Mouse (Mus musculus) midbrain, embryonic 11.5 days (tissue): Measurements from ENCODE around the gene BC049715. TPM values are rescaled to one million over a fixed set of nuclear protein-coding genes. Genes with fewer than 3 reads are reported as not detected.

Experiments used
- ATAC-seq: fragments of 200-750 bp; cut with Nextera tagmentation; 2 replicates; pipeline ENCODE4 v1.8.0; 2017; ENCODE audit warnings: moderate TSS enrichment, moderate library complexity; ENCODE audit not compliant: low FRiP score
- DNase-seq: peaks from one replicate; pipeline ENCODE4 v3.0.0; 2015; ENCODE audit warnings: low spot score; ENCODE audit errors: missing footprints
- H3K27ac ChIP-seq: fragments of 300-500 bp; sonication (generic); 2 replicates; pipeline ENCODE4 v1.5.1; 2014; ENCODE audit warnings: low read depth, low read length
- H3K27me3 ChIP-seq: fragments of 300-500 bp; sonication (generic); 2 replicates; pipeline ENCODE4 v1.6.1; 2014; ENCODE audit warnings: mild to moderate bottlenecking, low read length, moderate library complexity, mixed read lengths; ENCODE audit not compliant: control insufficient read depth, insufficient read depth
- H3K36me3 ChIP-seq: fragments of 300-500 bp; sonication (generic); 2 replicates; pipeline ENCODE4 v1.6.1; 2014; ENCODE audit warnings: mild to moderate bottlenecking, low read length, moderate library complexity, mixed read lengths; ENCODE audit not compliant: control insufficient read depth, insufficient read depth
- H3K4me1 ChIP-seq: fragments of 300-500 bp; sonication (generic); 2 replicates; pipeline ENCODE4 v1.6.1; 2014; ENCODE audit warnings: low read length; ENCODE audit not compliant: control insufficient read depth, insufficient read depth
- H3K4me2 ChIP-seq: fragments of 300-500 bp; sonication (generic); 2 replicates; pipeline ENCODE4 v1.6.1; 2014; ENCODE audit warnings: mild to moderate bottlenecking, moderate library complexity
- H3K4me3 ChIP-seq: fragments of 300-500 bp; sonication (generic); 2 replicates; pipeline ENCODE4 v1.5.1; 2014; ENCODE audit warnings: low read depth, low read length
- H3K9ac ChIP-seq: fragments of 300-500 bp; sonication (generic); 2 replicates; pipeline ENCODE4 v1.6.1; 2014; ENCODE audit warnings: low read length
- H3K9me3 ChIP-seq: fragments of 300-500 bp; sonication (generic); 2 replicates; pipeline ENCODE4 v1.6.1; 2016; ENCODE audit warnings: low read length; ENCODE audit not compliant: control insufficient read depth
- WGBS: fragments of 180-500 bp; shearing (Covaris S2); extraction: QIAGEN DNeasy Blood & Tissue Kit; methylation state at CpG from one replicate; pipeline ENCODE4 v1.1.7; 2014; 5-methylcytosine and 5-hydroxymethylcytosine counted together
- polyA plus RNA-seq: library from polyadenylated mRNA; unstranded; fragments of >200 nt; fragmentation: Nextera tagmentation; extraction: Ambion mirVana; gene quantifications from 2 replicates; pipeline ENCODE4 v1.2.1, GENCODE M21; 2014

BC049715 gene
- polyA plus RNA-seq, 1 experiment from 2014 or later, result 1.2 TPM

GRCm38 (mm10) chr6:136835352-136835751 lies 7.9 kb downstream of the BC049715 start, which contains the start of gene Smco3:
Gene Smco3 (minus strand): TSS chr6:136835452.
- no peaks in the 10 kb centered on the region for H3K4me1 ChIP-seq
- no peak for ATAC-seq
- no peaks in the 10 kb centered on the region for H3K27me3 ChIP-seq
- H3K36me3 ChIP-seq, result no peaks in the 10 kb centered on the region
- no peaks in the 10 kb centered on the region for H3K9me3 ChIP-seq
- no peak for DNase-seq
- WGBS, result 59% methylated on average over 4 of the region's 4 CpGs
- no peak within 1 kb of the TSS for H3K4me2 ChIP-seq
- H3K9ac ChIP-seq, result no peak within 1 kb of the TSS
- no peak within 1 kb of the TSS for H3K4me3 ChIP-seq
- no peak within 1 kb of the TSS for H3K27ac ChIP-seq

- Histone ChIP-seq H3K36me3 (no peaks in the 10 kb centered on the region), H3K27me3 (no peaks in the 10 kb centered on the region), H3K4me1 (no peaks in the 10 kb centered on the region), H3K27ac (no peak overlapping the region), H3K9me3 (no peaks in the 10 kb centered on the region), H3K4me2 (no peak overlapping the region), H3K4me3 (no peak overlapping the region), H3K9ac (no peak overlapping the region)
- WGBS, result 80% methylated on average over 3 of the region's 3 CpGs
- no peak for DNase-seq
- no peak for ATAC-seq
Observed at GRCm38 (mm10) chr6:136837323-136837722, 9.9 kb downstream of the BC049715 start.

- no peaks in the 10 kb centered on the region for H3K36me3 ChIP-seq
- H3K4me2 ChIP-seq, result no peak overlapping the region
- no peaks in the 10 kb centered on the region for H3K27me3 ChIP-seq
- no peak overlapping the region for H3K9ac ChIP-seq
- DNase-seq (no peak), ATAC-seq (no peak)
- H3K27ac ChIP-seq, result no peak overlapping the region
- H3K9me3 ChIP-seq, result no peaks in the 10 kb centered on the region
- WGBS, result 65% methylated on average over 2 of the region's 2 CpGs
- H3K4me3 ChIP-seq, result no peak overlapping the region
- H3K4me1 ChIP-seq, result no peaks in the 10 kb centered on the region
Observed at GRCm38 (mm10) chr6:136844903-136845302, 17.5 kb downstream of the BC049715 start.

GRCm38 (mm10) chr6:136845706-136846480 lies 18.5 kb downstream of the BC049715 start:
- 80% methylated on average over 5 of the region's 5 CpGs for whole genome bisulfite sequencing
- H3K4me1 ChIP-seq, result no peaks in the 10 kb centered on the region
- H3K4me2 ChIP-seq, result no peak overlapping the region
- no peak for ATAC-seq
- no peak overlapping the region for H3K9ac ChIP-seq
- H3K36me3 ChIP-seq, result no peaks in the 10 kb centered on the region
- H3K27me3 ChIP-seq, result no peaks in the 10 kb centered on the region
- DNase-seq, result peak; percentile 51
- no peak overlapping the region for H3K4me3 ChIP-seq
- H3K27ac ChIP-seq, result no peak overlapping the region
- no peaks in the 10 kb centered on the region for H3K9me3 ChIP-seq

DNA sequence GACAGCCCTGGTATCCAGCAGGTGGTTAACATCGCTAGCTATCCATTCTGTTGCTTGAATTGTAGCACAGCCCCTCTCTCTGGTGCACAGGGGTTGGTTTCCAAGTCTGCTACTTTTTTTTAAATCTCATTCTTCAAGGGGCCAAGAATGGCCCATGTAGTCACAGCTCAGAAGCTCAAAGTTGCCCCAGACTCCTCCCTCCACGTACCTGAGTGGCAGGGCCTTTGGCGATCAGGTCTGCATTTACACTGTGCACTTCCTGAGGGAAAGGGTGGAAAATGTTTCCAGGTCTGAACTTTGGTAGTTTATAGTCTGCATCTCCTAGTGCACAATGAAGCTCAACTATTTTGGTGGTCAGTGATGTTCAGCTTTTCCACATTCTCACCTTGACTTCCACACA lies 19.8 kb downstream of the BC049715 start:
- H3K27ac ChIP-seq, result no peak overlapping the region
- no peaks in the 10 kb centered on the region for H3K36me3 ChIP-seq
- ATAC-seq (no peak), DNase-seq (peak; percentile 82)
- H3K4me2 ChIP-seq, result no peak overlapping the region
- no peaks in the 10 kb centered on the region for H3K4me1 ChIP-seq
- H3K4me3 ChIP-seq, result no peak overlapping the region
- H3K27me3 ChIP-seq, result no peaks in the 10 kb centered on the region
- no peak overlapping the region for H3K9ac ChIP-seq
- 94% methylated on average over 3 of the region's 3 CpGs for WGBS
- H3K9me3 ChIP-seq, result no peaks in the 10 kb centered on the region

- Histone ChIP-seq H3K9ac (no peak overlapping the region), H3K4me1 (no peaks in the 10 kb centered on the region), H3K27ac (no peak overlapping the region), H3K9me3 (no peaks in the 10 kb centered on the region), H3K36me3 (no peaks in the 10 kb centered on the region), H3K27me3 (no peaks in the 10 kb centered on the region), H3K4me3 (no peak overlapping the region), H3K4me2 (no peak overlapping the region)
- DNase-seq (peak; percentile 86), ATAC-seq (no peak)
- 28% methylated on average over 2 of the region's 2 CpGs for WGBS
Observed at GRCm38 (mm10) chr6:136847790-136848189, 20.4 kb downstream of the BC049715 start.

DNA sequence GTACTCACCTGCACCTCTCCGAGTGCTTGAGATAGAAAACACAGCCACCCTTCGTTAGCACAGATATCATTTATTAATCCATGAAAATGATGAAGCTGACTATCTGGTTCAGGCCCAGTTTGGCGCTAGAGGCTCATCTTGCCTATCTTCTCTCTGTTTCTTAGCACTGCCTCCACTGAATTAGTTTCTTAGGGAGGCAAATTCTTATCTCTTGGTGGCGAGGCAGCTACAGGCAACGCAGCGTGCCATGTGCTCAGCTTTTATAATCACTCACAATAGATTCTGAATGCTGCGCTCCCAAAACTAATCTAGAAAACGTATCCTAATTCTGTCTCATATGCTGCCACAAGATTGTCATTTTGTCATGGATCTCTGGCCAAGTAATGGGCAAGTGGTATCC lies 21.0 kb downstream of the BC049715 start:
- no peak for DNase-seq
- H3K4me2 ChIP-seq, result no peak overlapping the region
- ATAC-seq, result no peak
- no peaks in the 10 kb centered on the region for H3K27me3 ChIP-seq
- H3K4me3 ChIP-seq, result no peak overlapping the region
- H3K36me3 ChIP-seq, result no peaks in the 10 kb centered on the region
- H3K4me1 ChIP-seq, result no peaks in the 10 kb centered on the region
- H3K9me3 ChIP-seq, result no peaks in the 10 kb centered on the region
- no peak overlapping the region for H3K9ac ChIP-seq
- no peak overlapping the region for H3K27ac ChIP-seq
- WGBS, result 92% methylated on average over 8 of the region's 8 CpGs

- Histone ChIP-seq H3K9me3 (no peaks in the 10 kb centered on the region), H3K4me2 (no peak overlapping the region), H3K27me3 (no peaks in the 10 kb centered on the region), H3K4me3 (no peak overlapping the region), H3K27ac (no peak overlapping the region), H3K4me1 (no peaks in the 10 kb centered on the region), H3K9ac (no peak overlapping the region), H3K36me3 (no peaks in the 10 kb centered on the region)
- DNase-seq (no peak), ATAC-seq (no peak)
- WGBS, result 89% methylated on average over 5 of the region's 5 CpGs
Observed at GRCm38 (mm10) chr6:136848971-136849370, 21.5 kb downstream of the BC049715 start.

DNA sequence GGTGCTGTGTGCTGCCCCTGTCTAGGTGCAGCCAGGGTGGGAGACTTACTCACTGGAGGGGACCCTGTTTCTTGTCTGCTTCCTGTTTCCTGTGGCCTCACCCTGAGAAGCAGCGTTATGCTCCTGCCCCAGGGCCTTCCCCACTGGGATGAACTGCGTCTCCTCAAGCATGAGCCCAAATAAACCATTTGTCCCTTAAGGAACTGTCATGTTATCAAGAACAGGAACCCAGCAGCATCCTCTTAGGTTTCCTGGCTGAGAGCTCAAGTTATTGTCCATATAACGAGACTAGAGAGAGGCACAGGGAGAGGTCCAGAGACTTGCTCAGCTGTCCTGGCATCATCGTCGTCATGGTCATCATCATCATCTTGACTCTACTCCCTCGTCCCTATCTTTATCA lies 22.8 kb downstream of the BC049715 start:
- Histone ChIP-seq H3K4me1 (no peaks in the 10 kb centered on the region), H3K27ac (no peak overlapping the region), H3K4me3 (no peak overlapping the region), H3K9me3 (no peaks in the 10 kb centered on the region), H3K4me2 (no peak overlapping the region), H3K9ac (no peak overlapping the region), H3K36me3 (no peaks in the 10 kb centered on the region), H3K27me3 (no peaks in the 10 kb centered on the region)
- no peak for ATAC-seq
- DNase-seq, result peak; percentile 75
- 78% methylated on average over 6 of the region's 6 CpGs for WGBS
